Mouse (Mus musculus) hindbrain, embryonic 16.5 days (tissue): ENCODE results near the gene Phactr1. TPM values are rescaled to one million over a fixed set of nuclear protein-coding genes. Genes with fewer than 3 reads are reported as not detected.
A peak's percentile ranks its signal among the peaks of the same experiment; 100 is the strongest.

Experiments
- ATAC-seq: fragments of 200-750 bp; cut with Nextera tagmentation; 2 replicates; pipeline ENCODE4 v1.8.0; 2017; ENCODE audit warnings: moderate TSS enrichment, moderate library complexity
- H3K27ac ChIP-seq: fragments of 300-500 bp; sonication (generic); 2 replicates; pipeline ENCODE4 v1.5.1; 2014; ENCODE audit warnings: low read depth, mild to moderate bottlenecking, control low read depth, low read length, moderate library complexity
- H3K27me3 ChIP-seq: fragments of 300-500 bp; sonication (generic); replicated peaks from 2 replicates; pipeline ENCODE4 v1.6.1; 2014; ENCODE audit warnings: low read length; ENCODE audit not compliant: control insufficient read depth, insufficient read depth
- H3K36me3 ChIP-seq: fragments of 300-500 bp; sonication (generic); 2 replicates; pipeline ENCODE4 v1.6.1; 2014; ENCODE audit warnings: mild to moderate bottlenecking, low read length, moderate library complexity, mixed read lengths; ENCODE audit not compliant: control insufficient read depth, insufficient read depth
- H3K4me1 ChIP-seq: fragments of 300-500 bp; sonication (generic); 2 replicates; pipeline ENCODE4 v1.6.1; 2014; ENCODE audit warnings: low read depth, low read length; ENCODE audit not compliant: control insufficient read depth, insufficient read depth
- H3K4me2 ChIP-seq: fragments of 300-500 bp; sonication (generic); 2 replicates; pipeline ENCODE4 v1.6.1; 2014; ENCODE audit warnings: mild to moderate bottlenecking, low read length, control low read depth, moderate library complexity
- H3K4me3 ChIP-seq: fragments of 300-500 bp; sonication (generic); 2 replicates; pipeline ENCODE4 v1.5.1; 2014; ENCODE audit warnings: mild to moderate bottlenecking, low read length, control low read depth, moderate library complexity
- H3K9ac ChIP-seq: fragments of 300-500 bp; sonication (generic); 2 replicates; pipeline ENCODE4 v1.6.1; 2014; ENCODE audit warnings: low read depth, mild to moderate bottlenecking, control low read depth, low read length, moderate library complexity
- H3K9me3 ChIP-seq: fragments of 300-500 bp; sonication (generic); 2 replicates; pipeline ENCODE4 v1.6.1; 2014; ENCODE audit warnings: mild to moderate bottlenecking, low read length, moderate library complexity; ENCODE audit not compliant: control insufficient read depth
- WGBS: fragments of 180-500 bp; shearing (Covaris S2); extraction: QIAGEN DNeasy Blood & Tissue Kit; methylation state at CpG from one replicate; pipeline ENCODE4 v1.1.7; 2014; 5-methylcytosine and 5-hydroxymethylcytosine counted together
- polyA plus RNA-seq: library from polyadenylated mRNA; unstranded; fragments of >200 nt; fragmentation: Nextera tagmentation; extraction: Ambion mirVana; gene quantifications from 2 replicates; pipeline ENCODE4 v1.2.1, GENCODE M21; 2015

The Phactr1 gene
- polyA plus RNA-seq, 1 experiment from 2014 or later, result 49.9 TPM

DNA sequence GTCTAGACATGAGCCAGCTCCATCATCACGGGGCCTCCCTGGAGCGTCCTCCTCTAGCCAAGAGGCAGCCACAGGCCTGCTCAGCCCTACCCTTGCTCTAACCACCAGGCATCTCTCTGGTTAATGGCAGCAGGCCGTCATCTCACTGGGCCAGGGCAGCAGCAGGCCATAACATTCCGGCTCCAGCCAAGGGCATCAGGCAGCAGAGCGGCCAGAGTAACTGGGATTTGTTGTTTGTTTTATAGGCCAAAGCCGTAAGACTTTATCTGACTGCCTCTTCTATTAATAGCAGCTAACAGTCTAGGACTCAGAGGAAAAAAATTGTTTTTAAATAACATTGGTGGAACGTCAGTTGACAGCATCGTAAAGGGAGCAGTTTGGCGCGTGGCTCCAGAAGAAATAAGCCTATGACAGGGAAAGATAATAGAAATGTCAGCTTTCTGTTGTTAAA is 451.3 kb downstream of the Phactr1 start:
- no peak for ATAC-seq
- Histone ChIP-seq H3K9ac (no peak overlapping the region), H3K4me2 (no peak overlapping the region), H3K27ac (peak overlapping the region; percentile 49; the same call in 1 of the 2 replicates), H3K4me3 (no peak overlapping the region), H3K9me3 (no peaks in the 10 kb centered on the region), H3K36me3 (peaks cover 3% of the 10 kb centered on the region; the same call in 1 of the 2 replicates), H3K4me1 (no peaks in the 10 kb centered on the region; the same call in 1 of the 2 replicates), H3K27me3 (no peaks in the 10 kb centered on the region)
- 66% methylated on average over 10 of the region's 10 CpGs for WGBS

DNA sequence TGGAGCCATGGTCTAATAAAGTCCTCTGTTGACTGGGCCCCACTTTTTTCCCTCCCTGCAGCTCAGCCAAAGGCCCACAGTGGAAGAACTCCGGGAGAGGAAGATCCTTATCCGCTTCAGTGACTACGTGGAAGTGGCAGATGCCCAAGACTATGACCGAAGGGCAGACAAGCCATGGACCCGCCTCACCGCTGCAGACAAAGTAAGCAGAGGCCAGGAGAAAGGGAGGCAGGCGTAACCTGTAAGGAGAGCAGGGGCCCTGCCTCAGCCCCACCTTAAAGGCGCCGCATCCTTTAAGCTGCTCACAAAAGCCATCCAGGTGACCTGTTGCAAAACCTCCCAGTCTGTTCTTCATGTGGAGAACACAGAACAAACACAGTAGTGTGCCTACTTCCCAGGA is 452.4 kb downstream of the Phactr1 start:
- H3K27ac ChIP-seq, result no peak overlapping the region

DNA sequence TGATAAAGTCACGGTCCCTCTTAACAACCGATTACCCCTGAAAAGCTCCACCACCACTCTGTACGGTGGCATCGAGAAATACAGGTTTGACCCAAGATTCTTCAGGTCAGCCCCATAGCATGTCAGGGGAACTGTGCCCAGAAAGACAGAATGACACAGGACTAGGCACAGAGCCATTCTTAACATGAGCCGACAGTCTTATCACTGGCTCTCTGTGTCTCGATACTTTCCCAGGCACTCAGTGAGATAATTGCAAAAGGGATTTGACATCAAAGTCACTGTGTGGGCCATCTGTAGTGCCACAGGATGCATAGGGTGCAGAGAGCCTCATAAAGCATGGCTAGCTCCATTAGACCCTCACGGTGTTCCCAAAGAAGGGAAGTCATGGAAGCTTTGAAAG is 453.0 kb downstream of the Phactr1 start:
- Histone ChIP-seq H3K4me3 (no peak overlapping the region), H3K4me2 (no peak overlapping the region), H3K9me3 (no peaks in the 10 kb centered on the region), H3K27ac (no peak overlapping the region), H3K36me3 (peaks cover 3% of the 10 kb centered on the region; the same call in 1 of the 2 replicates), H3K9ac (no peak overlapping the region), H3K27me3 (no peaks in the 10 kb centered on the region), H3K4me1 (no peaks in the 10 kb centered on the region; the same call in 1 of the 2 replicates)
- 83% methylated on average over 7 of the region's 7 CpGs for WGBS
- no peak for ATAC-seq

More for the DNA sequence above, 452.4 kb downstream of the Phactr1 start:
- Histone ChIP-seq H3K4me3 (no peak overlapping the region), H3K36me3 (peaks cover 3% of the 10 kb centered on the region; the same call in 1 of the 2 replicates), H3K4me1 (no peaks in the 10 kb centered on the region; the same call in 1 of the 2 replicates), H3K9ac (no peak overlapping the region), H3K4me2 (no peak overlapping the region), H3K27me3 (no peaks in the 10 kb centered on the region), H3K9me3 (no peaks in the 10 kb centered on the region)
- 84% methylated on average over 9 of the region's 9 CpGs for WGBS
- no peak for ATAC-seq

DNA sequence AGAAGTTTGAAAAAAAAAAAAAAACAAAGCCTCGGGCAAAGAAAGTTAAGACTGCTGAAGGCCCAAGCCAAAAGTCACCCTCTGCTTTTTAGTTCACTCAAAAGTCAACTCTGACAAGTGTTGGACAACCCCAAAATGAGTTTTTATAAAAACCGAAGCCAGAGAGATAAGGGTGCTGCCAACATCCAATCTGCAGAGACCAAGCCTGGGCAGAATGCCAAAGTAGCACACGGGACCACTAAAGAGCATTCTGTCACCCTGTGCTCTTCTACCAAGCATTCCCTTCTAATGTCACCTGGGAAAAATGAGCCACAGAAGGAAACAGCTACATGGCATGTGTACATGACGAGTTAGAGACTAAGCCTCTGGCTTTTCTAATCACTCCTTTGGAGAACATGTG is 454.0 kb downstream of the Phactr1 start:
- WGBS, result 55% methylated on average over 4 of the region's 4 CpGs
- Histone ChIP-seq H3K9ac (no peak overlapping the region), H3K4me2 (no peak overlapping the region), H3K9me3 (no peaks in the 10 kb centered on the region), H3K4me1 (no peaks in the 10 kb centered on the region; the same call in 1 of the 2 replicates), H3K27ac (no peak overlapping the region), H3K36me3 (peaks cover 3% of the 10 kb centered on the region; the same call in 1 of the 2 replicates), H3K27me3 (no peaks in the 10 kb centered on the region), H3K4me3 (no peak overlapping the region)
- no peak for ATAC-seq

DNA sequence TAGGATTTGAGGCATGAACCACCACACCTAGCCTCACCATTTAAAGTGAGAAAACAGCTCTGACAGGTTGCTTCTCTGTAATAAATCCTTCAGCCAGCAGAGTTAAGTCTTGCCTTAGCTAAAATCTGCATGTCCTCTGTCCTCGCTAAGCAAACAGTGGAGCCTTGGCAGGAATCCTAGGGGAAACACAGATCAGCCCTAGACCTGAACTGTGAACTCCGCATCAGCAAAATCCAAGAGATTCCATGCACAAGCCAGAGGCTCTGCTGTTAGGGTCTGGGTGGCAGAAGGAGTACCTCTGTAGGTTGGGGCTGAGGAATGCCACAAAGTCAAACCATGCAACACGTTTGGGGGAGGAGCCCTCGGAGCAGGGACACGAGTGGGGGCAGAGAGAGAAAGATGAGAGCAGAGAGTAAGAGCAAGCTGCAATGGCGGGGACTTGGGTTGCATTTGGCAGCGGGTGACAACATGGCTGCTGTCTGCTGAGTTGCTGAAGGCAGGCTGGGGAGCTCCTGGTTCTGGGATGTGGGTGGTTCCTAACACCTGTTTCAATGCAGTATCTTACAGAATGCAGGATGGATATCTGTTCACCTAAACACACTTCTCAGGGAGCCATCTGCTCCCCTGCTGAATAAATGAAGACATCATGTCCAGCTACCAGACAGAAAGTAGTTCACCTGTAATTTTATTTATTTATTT is 464.4 kb downstream of the Phactr1 start:
- no peak for ATAC-seq
- Histone ChIP-seq H3K27ac (no peak overlapping the region), H3K4me1 (no peaks in the 10 kb centered on the region), H3K36me3 (no peaks in the 10 kb centered on the region), H3K27me3 (no peaks in the 10 kb centered on the region), H3K9me3 (no peaks in the 10 kb centered on the region), H3K4me2 (no peak overlapping the region), H3K9ac (no peak overlapping the region), H3K4me3 (no peak overlapping the region)
- 85% methylated on average over 7 of the region's 7 CpGs for WGBS

DNA sequence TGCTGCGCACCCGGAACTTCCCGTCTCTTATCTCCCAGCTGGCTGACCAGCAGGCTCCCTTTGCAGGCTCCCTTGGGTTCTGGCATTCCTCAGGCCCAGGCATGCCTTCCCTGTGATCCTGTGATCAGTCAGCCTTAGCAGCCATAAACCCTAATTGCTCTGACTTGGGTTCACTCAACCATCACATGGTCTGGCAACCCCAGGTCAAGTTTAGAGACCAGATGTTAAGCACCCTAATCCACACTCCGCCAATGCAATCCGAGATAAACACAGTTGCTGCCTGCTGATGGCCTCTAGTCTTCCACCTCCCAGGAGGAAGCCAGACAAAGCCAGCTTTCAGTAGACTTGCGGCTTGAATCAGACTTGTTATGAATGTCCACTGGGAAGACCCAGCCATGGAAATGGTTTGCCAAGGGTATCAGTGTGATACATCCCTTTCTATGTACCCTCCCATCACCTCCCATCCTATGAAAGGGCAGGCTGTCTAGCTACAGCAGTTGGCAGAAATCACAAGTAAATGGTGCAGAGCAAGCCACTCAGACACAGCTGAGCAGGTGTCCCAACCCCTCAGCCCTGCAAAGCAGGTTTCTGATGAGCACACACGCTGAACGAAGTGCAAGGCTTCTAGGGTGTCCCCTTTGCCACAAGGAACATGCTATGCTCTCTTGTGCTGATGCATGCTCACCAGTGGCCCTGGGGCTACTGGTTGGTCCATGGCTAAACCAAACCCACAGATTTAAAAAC is 466.3 kb downstream of the Phactr1 start:
- Histone ChIP-seq H3K4me1 (no peaks in the 10 kb centered on the region), H3K4me3 (no peak overlapping the region), H3K27ac (no peak overlapping the region), H3K36me3 (peaks cover 2% of the 10 kb centered on the region; the same call in 1 of the 2 replicates), H3K27me3 (no peaks in the 10 kb centered on the region), H3K4me2 (no peak overlapping the region), H3K9ac (no peak overlapping the region), H3K9me3 (no peaks in the 10 kb centered on the region)
- 78% methylated on average over 8 of the region's 8 CpGs for WGBS
- ATAC-seq, result no peak

DNA sequence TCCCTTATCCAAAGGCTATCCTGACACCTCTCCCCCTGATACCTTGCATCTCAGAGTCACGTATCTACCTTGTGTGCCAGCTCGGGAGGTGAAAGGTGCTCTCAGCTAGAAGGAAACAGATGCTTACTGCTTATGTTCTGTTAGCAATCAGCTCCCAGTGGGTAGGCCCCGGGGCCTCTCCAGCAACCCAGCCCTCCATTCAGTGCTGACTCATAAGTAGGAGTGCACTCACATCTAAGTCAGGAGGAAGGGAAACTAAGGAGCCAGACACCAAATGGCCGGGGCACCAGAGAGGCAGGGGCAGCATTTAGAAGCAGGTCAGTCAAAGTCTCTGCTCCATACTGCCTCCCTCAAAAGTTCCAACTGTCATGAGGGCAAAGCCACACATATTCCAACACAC is 468.3 kb downstream of the Phactr1 start:
- ATAC-seq, result no peak
- Histone ChIP-seq H3K4me3 (no peak overlapping the region), H3K36me3 (peaks cover 2% of the 10 kb centered on the region; the same call in 1 of the 2 replicates), H3K4me2 (no peak overlapping the region), H3K27me3 (no peaks in the 10 kb centered on the region), H3K27ac (no peak overlapping the region), H3K9ac (no peak overlapping the region), H3K4me1 (no peaks in the 10 kb centered on the region), H3K9me3 (no peaks in the 10 kb centered on the region)
- 75% methylated on average over 4 of the region's 4 CpGs for WGBS

DNA sequence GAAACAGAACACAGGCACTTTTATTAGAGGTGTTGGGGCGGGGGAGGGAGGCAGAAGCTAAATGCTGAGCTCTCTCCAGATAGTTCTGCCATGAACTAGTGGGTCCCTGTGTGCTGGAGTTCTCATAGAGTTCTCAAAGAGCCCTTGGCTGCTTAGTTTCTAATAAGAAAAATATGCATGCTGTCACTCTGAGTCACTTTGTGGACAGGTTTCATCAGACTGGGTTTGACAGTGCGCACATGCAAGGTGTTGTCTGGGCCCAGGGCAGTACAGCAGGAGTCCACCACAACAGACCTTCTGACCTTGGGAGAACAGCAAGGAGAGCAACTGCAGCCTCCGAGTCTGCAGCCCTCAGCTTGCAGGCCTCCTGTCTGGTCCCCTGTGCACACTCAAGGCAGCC is 469.2 kb downstream of the Phactr1 start:
- H3K36me3 ChIP-seq, result peaks cover 2% of the 10 kb centered on the region; the same call in 1 of the 2 replicates
- no peaks in the 10 kb centered on the region for H3K4me1 ChIP-seq
- no peak overlapping the region for H3K4me3 ChIP-seq
- no peaks in the 10 kb centered on the region for H3K9me3 ChIP-seq
- H3K9ac ChIP-seq, result no peak overlapping the region
- no peak overlapping the region for H3K27ac ChIP-seq
- WGBS, result 80% methylated on average over 3 of the region's 3 CpGs
- H3K27me3 ChIP-seq, result no peaks in the 10 kb centered on the region
- H3K4me2 ChIP-seq, result no peak overlapping the region
- ATAC-seq, result no peak

DNA sequence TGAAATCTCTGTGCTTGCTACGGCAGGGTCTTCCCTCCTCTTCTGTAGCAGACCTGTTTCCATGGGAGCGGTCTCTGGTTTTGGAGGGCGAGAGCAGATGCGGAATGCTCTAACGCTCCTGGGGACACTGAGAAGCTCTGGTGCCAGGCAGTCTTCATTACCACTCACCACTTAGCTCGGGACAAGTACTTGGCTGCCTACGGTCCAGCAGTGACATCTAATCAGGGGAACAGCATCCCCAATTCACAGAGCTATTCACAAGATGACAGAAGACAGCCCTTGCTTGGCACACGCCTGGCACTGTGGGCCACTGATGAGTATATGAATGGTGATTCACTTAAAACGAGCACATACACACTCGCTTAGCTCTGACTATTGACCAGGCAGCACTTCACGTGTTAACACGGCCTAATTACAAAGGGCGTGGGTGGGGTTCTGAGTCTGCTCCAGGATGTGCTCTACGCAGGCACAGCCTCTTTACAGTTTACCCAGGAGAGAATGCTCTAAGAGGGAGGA is 471.6 kb downstream of the Phactr1 start:
- 77% methylated on average over 14 of the region's 14 CpGs for WGBS
- H3K9ac ChIP-seq, result no peak overlapping the region
- H3K4me3 ChIP-seq, result no peak overlapping the region
- no peaks in the 10 kb centered on the region for H3K9me3 ChIP-seq
- no peak overlapping the region for H3K4me2 ChIP-seq
- H3K36me3 ChIP-seq, result peaks cover 8% of the 10 kb centered on the region
- ATAC-seq, result no peak
- H3K27ac ChIP-seq, result no peak overlapping the region
- no peaks in the 10 kb centered on the region for H3K27me3 ChIP-seq
- H3K4me1 ChIP-seq, result no peaks in the 10 kb centered on the region
